Mouse (Mus musculus): Measurements from ENCODE around the gene Mbd4. TPM values are rescaled to one million over a fixed set of nuclear protein-coding genes. Genes with fewer than 3 reads are reported as not detected.
A peak's percentile ranks its signal among the peaks of the same experiment; 100 is the strongest.

The Mbd4 gene
- polyA plus RNA-seq, 1 experiment from 2014 or later: 10.9 TPM

DNA sequence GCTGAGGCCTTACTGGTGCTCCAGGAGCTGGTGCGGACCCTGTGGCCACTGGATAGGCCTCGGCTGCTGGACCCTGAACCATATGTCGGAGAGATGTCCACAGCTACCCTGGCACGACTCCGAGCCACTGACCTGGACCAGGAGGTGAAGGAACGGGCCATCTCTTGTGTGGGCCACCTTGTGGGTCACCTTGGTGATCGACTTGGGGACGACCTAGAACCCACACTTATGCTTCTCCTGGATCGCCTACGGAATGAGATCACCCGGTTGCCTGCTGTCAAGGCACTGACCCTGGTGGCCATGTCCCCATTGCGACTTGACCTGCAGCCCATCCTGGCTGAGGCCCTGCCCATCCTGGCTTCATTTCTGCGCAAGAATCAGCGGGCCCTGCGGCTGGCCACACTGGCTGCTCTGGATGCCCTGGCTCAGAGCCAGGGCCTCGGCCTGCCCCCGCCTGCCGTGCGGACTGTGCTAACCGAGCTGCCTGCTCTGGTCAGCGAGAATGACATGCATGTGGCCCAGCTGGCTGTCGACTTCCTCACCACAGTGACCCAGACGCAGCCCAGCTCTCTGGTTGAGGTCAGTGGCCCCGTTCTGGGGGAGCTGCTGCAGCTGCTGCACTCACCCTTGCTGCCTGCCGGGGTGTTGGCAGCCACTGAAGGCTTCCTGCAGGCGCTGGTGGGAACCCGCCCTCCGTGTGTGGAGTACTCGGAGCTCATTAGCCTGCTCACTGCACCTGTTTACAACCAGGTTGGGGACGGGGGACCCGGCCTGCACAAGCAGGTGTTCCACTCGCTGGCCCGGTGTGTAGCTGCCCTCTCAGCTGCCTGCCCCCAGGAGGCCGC is 61.1 kb downstream of the Mbd4 start:
- Histone ChIP-seq H3K4me1 (replicated peaks; ENCODE audit: insufficient read depth, low read length) (0 out of 2 replicates have a peak, but pooled peaks cover 3% of the 10 kb centered on the region), H3K36me3 (ENCODE audit: insufficient read depth, low read length) (peaks cover 75% of the 10 kb centered on the region), H3K9ac (ENCODE audit: low read depth, low read length) (no peak overlapping the region), H3K9me3 (replicated peaks; ENCODE audit: low read length) (no peaks in the 10 kb centered on the region), H3K27me3 (ENCODE audit: insufficient read depth, low read length) (no peaks in the 10 kb centered on the region), H3K27ac (peak overlapping the region; percentile 57), H3K4me2 (ENCODE audit: low read length) (no peak overlapping the region), H3K4me3 (replicated peaks; ENCODE audit: low read depth, low read length) (no peak overlapping the region)
- no peak for TF ChIP-seq CTCF (IDR thresholded peaks at IDR 0.05; ENCODE audit: low read depth)
- 60% methylated on average over 34 of the region's 34 CpGs for WGBS
- ATAC-seq (replicated peaks; ENCODE audit: low FRiP score, low read depth): peak; percentile 60; the same call in 1 of the 2 replicates
- peak; percentile 60 for DNase-seq (ENCODE audit: low spot score)

DNA sequence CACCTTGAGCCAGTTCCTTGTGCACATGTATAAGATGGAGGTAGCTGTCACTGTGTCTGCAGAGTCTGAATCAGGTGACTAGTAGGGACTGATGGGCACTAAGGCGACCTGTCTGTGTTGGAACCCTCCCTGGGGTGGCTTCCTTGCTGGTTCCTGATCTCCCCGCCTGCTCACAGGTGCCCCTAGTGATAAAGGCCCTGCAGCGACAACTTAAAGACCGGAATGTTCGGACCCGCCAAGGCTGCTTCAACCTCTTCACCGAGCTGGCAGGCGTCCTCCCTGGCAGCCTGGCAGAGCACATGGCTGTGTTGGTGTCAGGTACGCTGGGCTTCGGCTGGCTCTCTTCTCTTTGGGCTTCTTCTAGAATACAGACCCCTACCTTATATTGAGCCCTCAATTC is 62.2 kb downstream of the Mbd4 start:
- WGBS: 91% methylated on average over 10 of the region's 10 CpGs
- no peak for TF ChIP-seq CTCF (IDR thresholded peaks at IDR 0.05; ENCODE audit: low read depth)
- Histone ChIP-seq H3K9ac (ENCODE audit: low read depth, low read length) (no peak overlapping the region), H3K4me1 (replicated peaks; ENCODE audit: insufficient read depth, low read length) (0 out of 2 replicates have a peak, but pooled peaks cover 3% of the 10 kb centered on the region), H3K27ac (no peak overlapping the region), H3K4me3 (replicated peaks; ENCODE audit: low read depth, low read length) (no peak overlapping the region), H3K27me3 (ENCODE audit: insufficient read depth, low read length) (no peaks in the 10 kb centered on the region), H3K9me3 (replicated peaks; ENCODE audit: low read length) (no peaks in the 10 kb centered on the region), H3K36me3 (ENCODE audit: insufficient read depth, low read length) (peaks cover 76% of the 10 kb centered on the region), H3K4me2 (ENCODE audit: low read length) (no peak overlapping the region)
- DNase-seq (ENCODE audit: low spot score): no peak
- ATAC-seq (replicated peaks; ENCODE audit: low FRiP score, low read depth): no peak

Other genes starting within 250 kb of the Mbd4 start
- 67.4 and 68.0 TPM in 2 replicates for gene Raf1, start 176.7 kb downstream of the Mbd4 start, polyA plus RNA-seq (2015; fragmentation: Nextera tagmentation; extraction: Ambion mirVana)
- 1.0 and 1.8 TPM in 2 replicates for gene Tmem40, start 91.0 kb downstream of the Mbd4 start, polyA plus RNA-seq (2015; fragmentation: Nextera tagmentation; extraction: Ambion mirVana)
- gene Cand2, start 78.8 kb downstream of the Mbd4 start, polyA plus RNA-seq (2015; fragmentation: Nextera tagmentation; extraction: Ambion mirVana): 10.4 and 12.1 TPM in 2 replicates
- 2,857 and 3,220 TPM in 2 replicates for gene Rpl32, start 44.6 kb downstream of the Mbd4 start, polyA plus RNA-seq (2015; fragmentation: Nextera tagmentation; extraction: Ambion mirVana)
- 2.5 and 3.0 TPM in 2 replicates for gene Efcab12, start 15.0 kb downstream of the Mbd4 start, polyA plus RNA-seq (2015; fragmentation: Nextera tagmentation; extraction: Ambion mirVana)
- gene Ift122, start 99 bp upstream of the Mbd4 start, polyA plus RNA-seq (2015; fragmentation: Nextera tagmentation; extraction: Ambion mirVana): 14.9 and 20.6 TPM in 2 replicates
- not detected in 2 replicates for gene Rho, start 78.4 kb upstream of the Mbd4 start, polyA plus RNA-seq (2015; fragmentation: Nextera tagmentation; extraction: Ambion mirVana)
- not detected in 2 replicates for gene H1foo, start 91.6 kb upstream of the Mbd4 start, polyA plus RNA-seq (2015; fragmentation: Nextera tagmentation; extraction: Ambion mirVana)
- 42.3 and 42.4 TPM in 2 replicates for gene Plxnd1, start 141.6 kb upstream of the Mbd4 start, polyA plus RNA-seq (2015; fragmentation: Nextera tagmentation; extraction: Ambion mirVana)

Data from kidney, postnatal 0 days (tissue).